Mouse (Mus musculus): ENCODE measurements around the gene Psmb6. TPM values are rescaled to one million over a fixed set of nuclear protein-coding genes. Genes with fewer than 3 reads are reported as not detected.
"Not testable (repeated sequence)": the region's sequence is repeated elsewhere in the genome, so short reads cannot be mapped to it uniquely, and the experiment has no call there.

Psmb6 gene
- polyA plus RNA-seq, 1 experiment from 2014 or later: 820 TPM

DNA sequence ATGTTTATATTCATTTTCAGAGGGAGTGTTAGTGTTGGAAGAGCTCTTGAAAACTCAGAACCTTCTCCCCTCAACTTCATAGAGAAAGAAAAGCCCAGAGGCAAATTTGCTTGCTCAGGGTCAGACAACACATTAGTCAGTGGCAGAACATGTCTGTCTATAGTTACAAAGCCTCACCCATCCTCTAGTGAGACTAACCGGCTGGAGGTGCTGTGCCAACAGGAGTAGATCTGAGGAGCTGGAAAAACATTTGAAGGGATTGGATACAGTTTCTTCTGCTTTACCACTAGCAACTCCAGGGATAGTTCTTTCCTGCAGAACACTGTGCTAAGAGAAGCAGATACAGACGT is 36.7 kb downstream of the Psmb6 start:
- no peaks in the 10 kb centered on the region for H3K9me3 ChIP-seq (ENCODE audit: control insufficient read depth, low read length)
- H3K27ac ChIP-seq (ENCODE audit: low read depth, low read length): peak overlapping the region; percentile 90
- H3K36me3 ChIP-seq (ENCODE audit: control insufficient read depth, insufficient read depth, low read length): peaks cover 5% of the 10 kb centered on the region; the same call in 1 of the 2 replicates
- 0% methylated on average over 2 of the region's 2 CpGs for WGBS
- H3K4me1 ChIP-seq (ENCODE audit: control insufficient read depth, insufficient read depth, low read depth, low read length): peaks cover 31% of the 10 kb centered on the region
- no peak for ATAC-seq
- peak overlapping the region; percentile 97 for H3K9ac ChIP-seq (ENCODE audit: low read depth, low read length)
- no peaks in the 10 kb centered on the region for H3K27me3 ChIP-seq (replicated peaks; ENCODE audit: control insufficient read depth, insufficient read depth, low read length)
- H3K4me2 ChIP-seq (ENCODE audit: low read length): peak overlapping the region; percentile 97
- H3K4me3 ChIP-seq (ENCODE audit: low read length): peak overlapping the region; percentile 98

DNA sequence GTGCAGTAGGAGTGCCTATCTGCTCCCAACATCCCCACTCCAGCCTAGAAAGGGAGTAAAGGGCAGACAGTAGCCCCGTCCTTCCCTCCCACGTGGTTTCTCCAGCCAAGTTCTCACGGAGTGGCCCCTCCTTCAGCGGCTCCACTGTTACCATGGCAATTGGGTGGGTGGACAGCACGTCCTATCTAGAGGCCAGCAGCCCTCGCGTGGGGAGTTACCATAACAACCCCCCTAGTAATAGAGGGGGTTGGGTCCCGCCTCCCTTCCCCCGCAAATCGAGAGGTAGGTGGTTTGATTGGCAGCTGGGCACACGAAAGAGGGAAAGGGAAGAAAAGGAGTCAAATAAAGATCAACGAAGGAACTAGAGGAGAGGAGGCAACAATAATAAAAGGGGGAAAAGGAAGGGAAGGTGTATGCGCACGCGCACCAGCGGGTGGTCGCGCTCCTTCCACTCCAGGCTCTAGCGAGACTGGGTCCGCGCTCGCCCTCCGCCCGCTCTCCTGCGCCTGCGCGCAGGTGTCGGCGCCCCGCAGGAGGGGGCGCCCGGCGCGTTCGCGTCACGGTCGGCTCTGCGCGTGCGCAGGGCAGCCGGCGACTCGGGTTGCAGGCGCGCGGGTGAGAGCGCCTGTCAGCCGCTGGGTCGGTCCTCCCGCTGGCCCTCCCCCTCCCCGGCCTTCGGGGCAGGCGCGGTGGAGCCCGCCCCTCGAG is 37.3 kb downstream of the Psmb6 start, which contains the start of gene Mink1:
TSS of gene Mink1 (plus strand) at position 595 of the 708 bp plus-strand sequence.
- H3K27me3 ChIP-seq (replicated peaks; ENCODE audit: control insufficient read depth, insufficient read depth, low read length): no peaks in the 10 kb centered on the region
- peaks cover 2% of the 10 kb centered on the region; the same call in 1 of the 2 replicates for H3K36me3 ChIP-seq (ENCODE audit: control insufficient read depth, insufficient read depth, low read length)
- H3K4me2 ChIP-seq (ENCODE audit: low read length): peak within 1 kb of the TSS; percentile 97
- peaks cover 33% of the 10 kb centered on the region for H3K4me1 ChIP-seq (ENCODE audit: control insufficient read depth, insufficient read depth, low read depth, low read length)
- H3K9ac ChIP-seq (ENCODE audit: low read depth, low read length): peak within 1 kb of the TSS; percentile 97
- under 1% methylated on average over 42 of the region's 57 CpGs for WGBS
- H3K9me3 ChIP-seq (ENCODE audit: control insufficient read depth, low read length): no peaks in the 10 kb centered on the region
- H3K4me3 ChIP-seq (ENCODE audit: low read length): peak within 1 kb of the TSS; percentile 98
- H3K27ac ChIP-seq (ENCODE audit: low read depth, low read length): peak within 1 kb of the TSS; percentile 90
- ATAC-seq: peak; percentile 96

GRCm38 (mm10) chr11:70562995-70563469 is 37.9 kb downstream of the Psmb6 start:
- H3K4me3 ChIP-seq (ENCODE audit: low read length): peak overlapping the region; percentile 98
- peaks cover 33% of the 10 kb centered on the region for H3K4me1 ChIP-seq (ENCODE audit: control insufficient read depth, insufficient read depth, low read depth, low read length)
- no peaks in the 10 kb centered on the region for H3K27me3 ChIP-seq (replicated peaks; ENCODE audit: control insufficient read depth, insufficient read depth, low read length)
- peak; percentile 40 for ATAC-seq
- H3K9ac ChIP-seq (ENCODE audit: low read depth, low read length): peak overlapping the region; percentile 97
- no peaks in the 10 kb centered on the region for H3K9me3 ChIP-seq (ENCODE audit: control insufficient read depth, low read length)
- peak overlapping the region; percentile 97 for H3K4me2 ChIP-seq (ENCODE audit: low read length)
- no peaks in the 10 kb centered on the region for H3K36me3 ChIP-seq (ENCODE audit: control insufficient read depth, insufficient read depth, low read length)
- peak overlapping the region; percentile 90 for H3K27ac ChIP-seq (ENCODE audit: low read depth, low read length)
- WGBS: 0% methylated on average over 25 of the region's 31 CpGs

DNA sequence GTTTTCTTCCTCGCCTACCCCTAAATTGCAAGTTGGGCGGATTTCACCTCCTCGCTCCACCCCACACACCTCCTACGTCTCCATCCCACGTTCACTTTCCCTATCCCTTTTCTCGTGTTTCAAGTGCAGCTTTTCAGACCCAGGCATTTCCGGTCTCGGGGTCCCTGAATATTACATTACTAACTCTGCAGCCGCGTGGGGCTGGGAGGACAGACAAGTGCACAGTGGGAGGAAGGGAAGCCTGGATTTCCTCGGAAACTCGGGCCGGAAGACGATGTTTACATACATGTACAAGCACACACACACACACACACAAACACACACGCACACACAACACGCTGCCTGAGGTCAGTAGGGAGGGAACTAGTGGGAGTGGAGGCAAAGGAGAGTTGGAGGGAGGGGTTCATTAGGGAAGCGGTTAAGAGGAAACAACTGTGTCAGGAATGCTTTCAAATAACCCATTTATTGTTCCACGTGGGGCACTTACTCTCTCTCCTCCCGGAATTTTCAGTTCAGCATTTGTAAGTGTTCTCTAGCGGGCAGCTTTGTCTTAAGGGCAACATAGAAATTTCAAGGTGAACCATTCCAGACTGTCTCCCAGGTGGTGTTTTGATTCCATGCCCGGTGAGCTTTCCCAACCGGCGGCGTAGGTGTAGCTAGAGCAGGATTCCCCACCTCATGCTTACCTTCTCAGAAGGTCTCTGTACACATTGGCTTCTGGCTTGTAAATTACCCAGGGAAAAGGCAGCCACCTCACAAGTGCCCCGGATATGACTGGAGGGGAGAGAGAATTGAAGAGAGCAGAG is 38.5 kb downstream of the Psmb6 start:
- WGBS: 3% methylated on average over 25 of the region's 25 CpGs
- Histone ChIP-seq H3K27me3 (replicated peaks; ENCODE audit: control insufficient read depth, insufficient read depth, low read length) (no peaks in the 10 kb centered on the region), H3K4me1 (ENCODE audit: control insufficient read depth, insufficient read depth, low read depth, low read length) (peaks cover 33% of the 10 kb centered on the region), H3K27ac (ENCODE audit: low read depth, low read length) (peak overlapping the region; percentile 90), H3K9me3 (ENCODE audit: control insufficient read depth, low read length) (no peaks in the 10 kb centered on the region), H3K4me3 (ENCODE audit: low read length) (peak overlapping the region; percentile 98), H3K36me3 (ENCODE audit: control insufficient read depth, insufficient read depth, low read length) (no peaks in the 10 kb centered on the region), H3K4me2 (ENCODE audit: low read length) (peak overlapping the region; percentile 97), H3K9ac (ENCODE audit: low read depth, low read length) (peak overlapping the region; percentile 97)
- ATAC-seq: no peak

DNA sequence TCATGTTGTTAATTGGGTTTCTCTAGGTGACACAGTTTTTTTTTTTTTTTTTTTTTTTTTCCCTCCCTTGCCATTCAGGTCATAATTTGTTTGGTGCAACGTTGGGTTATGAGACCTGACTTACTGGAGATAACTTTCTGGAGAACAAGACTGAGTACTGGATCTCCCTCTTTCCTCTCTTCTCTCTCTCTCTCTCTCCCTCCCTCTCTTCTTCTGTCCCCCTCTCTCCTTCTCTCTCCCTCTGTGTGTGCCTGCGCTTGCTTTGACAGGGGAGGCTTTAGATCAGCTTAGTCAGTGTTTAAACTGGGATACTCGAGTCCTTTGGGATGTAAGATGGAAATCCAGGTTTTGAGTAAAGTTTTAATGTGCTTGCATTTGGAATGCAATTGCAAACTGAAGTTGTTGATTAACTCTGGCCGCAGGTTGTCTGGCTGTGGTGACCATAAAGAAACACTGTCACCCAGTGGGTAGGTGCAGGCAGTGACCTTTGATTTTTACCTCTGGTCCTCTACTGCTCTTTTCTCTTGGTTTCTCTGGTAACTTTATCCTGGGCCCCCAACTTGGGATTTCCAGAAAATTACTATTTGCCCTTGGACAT is 39.2 kb downstream of the Psmb6 start:
- WGBS: 47% methylated on average over 4 of the region's 4 CpGs
- ATAC-seq: no peak

GRCm38 (mm10) chr11:70566586-70566985 is 41.4 kb downstream of the Psmb6 start:
- no peaks in the 10 kb centered on the region for H3K27me3 ChIP-seq (replicated peaks; ENCODE audit: control insufficient read depth, insufficient read depth, low read length)
- H3K36me3 ChIP-seq (ENCODE audit: control insufficient read depth, insufficient read depth, low read length): no peaks in the 10 kb centered on the region
- H3K27ac ChIP-seq (ENCODE audit: low read depth, low read length): no peak overlapping the region
- no peak for ATAC-seq
- no peaks in the 10 kb centered on the region for H3K9me3 ChIP-seq (ENCODE audit: control insufficient read depth, low read length)
- no peak overlapping the region for H3K9ac ChIP-seq (ENCODE audit: low read depth, low read length)
- H3K4me2 ChIP-seq (ENCODE audit: low read length): no peak overlapping the region
- peaks cover 32% of the 10 kb centered on the region for H3K4me1 ChIP-seq (ENCODE audit: control insufficient read depth, insufficient read depth, low read depth, low read length)
- no peak overlapping the region for H3K4me3 ChIP-seq (ENCODE audit: low read length)
- WGBS: 60% methylated on average over 7 of the region's 7 CpGs

More for the DNA sequence above, 39.2 kb downstream of the Psmb6 start:
- Histone ChIP-seq H3K4me2 (ENCODE audit: low read length) (peak overlapping the region; percentile 97), H3K4me3 (ENCODE audit: low read length) (peak overlapping the region; percentile 98), H3K9me3 (ENCODE audit: control insufficient read depth, low read length) (no peaks in the 10 kb centered on the region), H3K9ac (ENCODE audit: low read depth, low read length) (peak overlapping the region; percentile 97; the same call in 1 of the 2 replicates), H3K4me1 (ENCODE audit: control insufficient read depth, insufficient read depth, low read depth, low read length) (peaks cover 33% of the 10 kb centered on the region), H3K36me3 (ENCODE audit: control insufficient read depth, insufficient read depth, low read length) (no peaks in the 10 kb centered on the region), H3K27ac (ENCODE audit: low read depth, low read length) (no peak overlapping the region), H3K27me3 (replicated peaks; ENCODE audit: control insufficient read depth, insufficient read depth, low read length) (no peaks in the 10 kb centered on the region)

DNA sequence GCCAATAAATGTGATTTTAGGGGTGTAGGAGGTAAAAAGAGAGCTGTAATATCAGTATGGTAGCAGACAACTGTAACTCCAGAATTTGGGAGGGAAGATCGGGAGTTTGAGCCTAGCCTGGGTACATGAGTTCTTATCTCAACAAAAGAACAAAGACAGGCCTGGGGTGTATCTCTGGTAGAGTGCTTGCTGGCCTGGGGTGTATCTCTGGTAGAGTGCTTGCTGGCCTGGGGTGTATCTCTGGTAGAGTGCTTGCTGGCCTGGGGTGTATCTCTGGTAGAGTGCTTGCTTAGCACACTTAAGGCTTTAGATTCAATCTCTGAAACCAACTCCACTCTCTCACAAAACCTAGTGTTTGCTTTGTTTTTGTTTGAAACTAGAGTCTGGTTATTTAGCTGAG is 45.4 kb downstream of the Psmb6 start:
- not testable (repeated sequence) for ATAC-seq; H3K36me3 ChIP-seq (ENCODE audit: control insufficient read depth, insufficient read depth, low read length); H3K9me3 ChIP-seq (ENCODE audit: control insufficient read depth, low read length); H3K9ac ChIP-seq (ENCODE audit: low read depth, low read length); H3K4me1 ChIP-seq (ENCODE audit: control insufficient read depth, insufficient read depth, low read depth, low read length); H3K27ac ChIP-seq (ENCODE audit: low read depth, low read length); H3K4me2 ChIP-seq (ENCODE audit: low read length); H3K27me3 ChIP-seq (replicated peaks; ENCODE audit: control insufficient read depth, insufficient read depth, low read length); H3K4me3 ChIP-seq (ENCODE audit: low read length)
- WGBS: 84% methylated on average over 1 of the region's 1 CpGs

- no peak for ATAC-seq
- peaks cover 4% of the 10 kb centered on the region for H3K4me1 ChIP-seq (ENCODE audit: control insufficient read depth, insufficient read depth, low read depth, low read length)
- H3K36me3 ChIP-seq (ENCODE audit: control insufficient read depth, insufficient read depth, low read length): no peaks in the 10 kb centered on the region
- 82% methylated on average over 1 of the region's 1 CpGs for WGBS
- no peak overlapping the region for H3K9ac ChIP-seq (ENCODE audit: low read depth, low read length)
- H3K4me2 ChIP-seq (ENCODE audit: low read length): no peak overlapping the region
- H3K4me3 ChIP-seq (ENCODE audit: low read length): no peak overlapping the region
- no peaks in the 10 kb centered on the region for H3K27me3 ChIP-seq (replicated peaks; ENCODE audit: control insufficient read depth, insufficient read depth, low read length)
- no peaks in the 10 kb centered on the region for H3K9me3 ChIP-seq (ENCODE audit: control insufficient read depth, low read length)
- no peak overlapping the region for H3K27ac ChIP-seq (ENCODE audit: low read depth, low read length)
These were observed 46.5 kb downstream of the Psmb6 start for GRCm38 (mm10) chr11:70571641-70572040.
